Mouse (Mus musculus) left cerebral cortex, adult 9 months (tissue): ENCODE results near the gene Fzd9.
"Not testable (repeated sequence)": the region's sequence is repeated elsewhere in the genome, so short reads cannot be mapped to it uniquely, and the experiment has no call there.

Experiments
- DNase-seq, 2 experiments: peaks; one replicate each; pipeline ENCODE4 v3.0.0; 2022; ENCODE audit warnings: low spot score in 2 of 2

Gene Fzd9

DNA sequence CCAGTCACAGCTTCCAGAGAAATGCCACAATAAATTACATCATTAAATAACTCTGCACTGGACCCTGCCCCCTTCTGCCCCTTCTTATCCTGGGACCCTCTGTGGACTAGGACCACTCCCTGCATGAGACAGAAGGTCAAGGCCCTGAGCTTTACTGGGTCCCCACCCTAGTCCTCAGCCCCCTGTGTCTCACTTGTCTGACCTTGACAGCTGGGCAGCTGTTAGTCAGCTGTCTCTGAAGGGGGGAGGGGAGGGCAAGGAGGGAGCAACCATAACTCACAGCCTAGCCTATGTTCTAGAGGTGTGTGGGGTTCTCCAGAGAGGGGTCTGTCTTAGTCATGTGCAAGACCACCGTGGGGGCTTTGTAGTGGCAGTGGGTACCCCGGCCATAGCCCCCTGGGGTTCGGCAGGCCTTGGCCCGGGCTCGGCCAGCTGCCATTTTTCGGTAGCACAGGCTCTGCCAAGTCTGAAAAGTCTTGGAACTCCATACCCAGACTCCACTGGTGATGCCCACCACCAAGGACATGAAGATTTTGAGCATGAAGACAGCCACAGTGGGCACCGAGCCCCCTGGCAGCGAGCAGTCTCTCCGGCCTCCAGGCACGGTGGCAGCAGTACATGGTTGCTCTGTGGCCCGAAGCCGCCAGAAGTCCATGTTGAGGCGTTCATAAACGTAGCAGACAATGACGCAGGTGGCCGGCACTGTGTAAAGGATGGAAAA is 1.9 kb downstream of the Fzd9 start:
- DNase-seq, result no peak

DNA sequence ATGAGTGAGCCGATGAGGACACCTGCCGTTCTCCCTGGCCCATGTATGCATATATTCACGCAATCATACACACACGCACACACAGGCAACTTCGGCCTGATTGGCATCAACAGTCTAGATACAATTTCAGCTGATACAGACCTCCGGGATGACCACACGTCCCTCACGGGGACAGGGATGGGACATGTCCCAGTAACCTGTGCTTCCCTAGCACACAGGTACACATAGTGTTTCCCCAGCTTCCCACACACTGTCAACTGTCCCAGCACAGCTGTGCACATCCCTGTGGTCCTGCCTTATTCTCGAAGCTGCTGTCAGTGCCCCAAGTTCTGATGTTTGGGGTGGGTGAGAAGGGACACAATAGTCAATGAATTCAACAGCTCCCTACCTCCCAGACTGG is 3.7 kb downstream of the Fzd9 start:
- DNase-seq, result no peak

DNA sequence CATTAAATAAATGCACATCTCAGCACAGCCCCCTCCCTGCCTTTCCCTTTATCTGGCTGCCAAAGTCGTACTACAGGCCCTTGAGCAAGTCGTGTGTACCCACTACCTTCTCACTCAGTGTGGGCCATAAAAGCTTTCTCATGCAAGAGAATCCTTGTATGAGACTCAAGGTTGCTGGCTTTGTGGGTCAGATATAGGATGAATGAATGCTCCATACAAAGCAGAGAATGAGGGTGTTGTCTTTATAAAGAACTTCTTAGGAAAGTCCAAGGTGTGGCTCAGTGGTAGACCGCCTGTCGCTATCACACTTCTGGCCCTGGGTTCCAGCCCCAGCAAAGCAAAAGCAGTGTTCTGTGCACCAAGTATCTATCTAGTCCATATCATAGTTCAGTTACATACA is 4.5 kb downstream of the Fzd9 start:
- DNase-seq, result no peak

DNA sequence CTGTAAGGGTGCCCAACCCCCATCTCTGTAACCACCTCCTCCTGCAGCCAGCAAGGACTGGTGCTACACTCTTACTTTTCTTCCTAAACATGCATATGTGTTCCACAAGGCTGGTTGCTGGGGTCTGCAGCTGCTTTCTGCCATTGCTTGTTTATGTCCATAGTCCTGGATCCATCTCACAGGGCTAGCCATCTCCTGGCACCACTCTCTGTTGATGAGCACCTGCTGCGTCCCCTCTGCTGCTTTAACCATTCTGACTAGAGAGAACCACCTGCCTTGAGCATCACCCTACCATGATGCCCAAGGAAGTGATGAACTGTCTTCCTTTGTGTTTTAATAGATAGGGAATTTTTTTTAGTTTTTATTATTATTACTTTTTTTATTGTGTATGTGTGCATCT is 7.9 kb downstream of the Fzd9 start:
- no peak for DNase-seq

DNA sequence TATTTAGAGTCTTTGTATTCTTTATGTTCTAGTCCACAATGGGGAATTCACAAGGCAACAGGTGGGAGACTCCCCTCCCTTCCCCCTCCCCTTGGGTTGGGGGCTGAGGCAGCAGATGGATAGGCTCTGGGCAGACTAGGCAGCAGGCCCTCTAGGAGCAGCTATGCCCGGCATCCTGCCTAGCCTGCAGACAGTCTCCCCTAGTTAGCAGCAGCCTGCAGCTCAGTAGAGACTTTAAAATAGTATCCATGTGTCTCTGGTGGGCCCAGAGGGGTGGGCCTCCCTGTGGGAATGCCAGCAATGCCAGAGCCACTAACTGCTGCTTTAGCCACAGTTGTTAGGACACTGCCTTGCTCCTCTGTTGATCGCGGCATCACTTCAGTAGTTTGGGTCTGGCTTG is 8.4 kb downstream of the Fzd9 start:
- no peak for DNase-seq

DNA sequence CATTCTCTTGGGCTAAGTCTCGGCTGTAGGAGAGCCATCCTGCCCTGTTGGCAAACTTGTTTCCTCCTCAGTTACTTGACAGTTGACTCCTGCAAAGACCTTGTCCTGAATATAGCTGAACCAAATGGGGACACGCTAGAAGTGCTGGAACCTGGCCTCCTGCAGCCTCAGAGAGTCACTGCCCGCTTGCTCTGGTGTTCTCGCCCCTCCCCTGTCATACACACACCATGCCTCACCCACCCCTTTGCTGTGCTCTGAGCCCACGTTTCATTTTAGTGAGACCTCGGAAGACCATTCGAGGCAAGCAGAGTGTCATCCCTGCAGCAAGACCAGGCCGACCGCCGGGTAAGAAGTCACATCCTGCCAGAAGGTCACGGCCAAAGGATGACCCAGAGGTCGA is 8.9 kb downstream of the Fzd9 start:
- no peak for DNase-seq

DNA sequence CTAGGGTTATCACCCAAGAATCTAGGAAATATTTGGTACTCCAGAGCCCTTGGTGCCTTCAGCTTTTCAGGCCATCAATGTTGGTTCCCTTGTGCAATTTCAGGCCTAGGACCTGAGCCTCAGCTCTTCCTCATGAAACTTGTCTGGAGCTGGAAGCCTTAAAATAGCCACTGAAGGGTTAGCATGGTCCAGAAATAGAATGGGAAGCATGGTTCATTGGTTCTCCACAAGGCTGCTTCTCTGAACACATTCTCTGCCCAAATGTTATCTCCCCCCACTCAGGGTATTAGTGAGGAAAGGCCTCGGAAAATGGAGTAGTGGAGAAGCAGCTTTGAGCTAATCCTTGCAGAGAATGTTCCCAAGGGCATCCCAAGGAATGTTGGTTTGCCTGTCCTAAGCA is 9.6 kb downstream of the Fzd9 start:
- DNase-seq, result no peak

DNA sequence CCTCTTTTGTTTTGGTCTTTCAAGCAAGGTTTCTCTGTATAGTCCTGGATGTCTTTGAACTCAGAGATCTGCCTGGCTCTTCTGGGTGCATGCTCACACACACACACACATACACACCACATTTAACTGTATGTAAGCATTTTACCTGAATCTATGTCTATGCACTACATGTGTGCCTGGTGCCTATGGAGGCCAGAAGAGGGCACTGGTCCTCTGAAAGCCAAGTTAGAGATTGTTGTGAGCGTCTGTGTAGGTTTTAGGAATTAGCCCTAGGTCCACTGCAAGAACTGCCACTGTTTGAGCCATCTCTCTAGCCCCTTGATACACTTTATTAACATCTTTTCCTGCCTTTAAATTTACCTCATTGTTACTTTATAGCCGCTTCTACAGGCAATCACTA is 12.2 kb downstream of the Fzd9 start:
- DNase-seq, result no peak

DNA sequence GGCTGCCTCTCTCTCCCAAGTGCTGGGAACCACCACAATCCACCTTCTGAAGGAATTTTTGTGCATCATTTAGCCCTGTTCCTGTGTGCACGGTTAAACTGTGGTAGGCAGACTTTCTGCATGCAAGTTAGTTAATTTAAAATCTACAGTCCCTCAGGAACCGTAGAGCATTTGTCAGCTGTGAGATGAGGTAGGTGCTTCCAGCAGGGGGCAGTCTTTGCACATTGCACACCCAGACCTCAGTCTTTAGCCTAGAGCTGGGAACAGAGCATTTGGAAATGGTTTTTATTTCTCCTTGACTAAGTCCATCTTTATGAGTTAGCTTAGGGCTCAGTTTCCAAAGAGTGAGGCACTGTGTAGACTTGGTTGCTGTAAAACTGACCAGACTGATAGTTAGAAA is 14.5 kb downstream of the Fzd9 start:
- DNase-seq, result peak in 1 of 2 experiments; percentile 69

DNA sequence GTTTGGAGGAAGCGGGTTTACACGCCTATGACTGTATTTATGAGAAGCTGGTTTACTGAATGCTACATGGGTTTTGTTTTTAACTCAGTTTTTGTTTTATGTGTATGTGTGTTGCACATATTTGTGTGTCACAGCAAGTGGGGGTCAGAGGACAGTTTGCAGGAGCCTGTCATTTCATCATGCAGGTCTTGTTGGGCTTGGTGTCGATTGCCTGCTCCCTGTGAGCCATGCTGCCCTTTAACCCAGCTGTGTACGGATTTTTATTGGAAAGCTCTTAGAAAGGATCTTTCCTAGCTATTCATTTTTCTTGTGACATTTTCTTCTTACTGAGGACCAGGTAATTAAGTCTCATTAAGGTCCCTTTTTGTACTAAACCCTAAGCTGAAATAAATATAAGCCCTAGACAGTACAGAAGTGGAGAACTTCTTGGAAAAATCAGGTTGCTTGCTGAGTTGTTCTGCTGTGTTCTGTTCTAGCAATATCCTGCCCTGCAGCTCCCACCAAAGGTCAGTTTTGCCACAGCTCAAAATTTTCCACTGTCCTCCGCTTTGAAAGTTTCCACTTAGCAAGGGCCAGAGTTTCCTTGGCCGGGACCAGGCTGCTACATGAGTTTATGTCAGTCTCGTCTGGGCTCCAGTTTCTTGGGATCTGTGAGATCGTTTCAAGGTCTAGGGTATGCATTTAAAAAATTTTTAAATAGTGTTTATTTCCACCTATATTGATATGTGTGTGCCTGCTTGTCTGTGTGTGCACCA is 17.7 kb downstream of the Fzd9 start:
- no peak for DNase-seq

DNA sequence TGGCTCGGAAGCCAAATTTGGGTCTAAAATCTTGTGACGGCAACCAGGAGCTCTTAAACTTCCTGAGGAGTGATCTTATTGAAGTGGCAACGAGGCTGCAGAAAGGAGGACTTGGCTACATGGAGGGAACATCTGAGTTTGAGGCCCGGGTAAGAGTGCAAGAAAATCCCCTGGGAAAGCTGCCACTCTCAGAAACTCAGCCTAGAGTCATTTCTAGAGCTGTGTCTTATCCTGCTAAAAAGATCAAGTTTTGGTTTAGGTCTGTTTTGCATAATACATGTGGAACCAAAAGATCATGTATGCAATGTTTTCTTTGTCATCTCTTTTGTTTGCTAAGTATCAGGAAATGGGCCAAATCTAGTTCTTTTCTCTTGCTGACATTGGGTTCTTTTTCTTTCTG is 20.8 kb downstream of the Fzd9 start:
- no peak for DNase-seq

DNA sequence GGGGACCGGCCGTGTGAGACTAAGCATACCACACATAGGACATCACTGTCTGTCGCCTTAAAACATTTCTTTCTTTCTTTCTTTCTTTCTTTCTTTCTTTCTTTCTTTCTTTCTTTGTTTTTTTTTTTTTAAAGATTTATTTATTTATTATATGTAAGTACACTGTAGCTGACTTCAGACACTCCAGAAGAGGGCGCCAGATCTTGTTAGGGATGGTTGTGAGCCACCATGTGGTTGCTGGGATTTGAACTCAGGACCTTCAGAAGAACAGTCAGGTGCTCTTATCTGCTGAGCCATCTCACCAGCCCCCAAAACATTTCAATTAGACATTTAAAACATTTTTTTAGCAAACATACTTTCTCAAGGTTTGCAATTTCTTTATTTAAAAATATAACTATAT is 25.2 kb downstream of the Fzd9 start:
- not testable (repeated sequence) for DNase-seq

DNA sequence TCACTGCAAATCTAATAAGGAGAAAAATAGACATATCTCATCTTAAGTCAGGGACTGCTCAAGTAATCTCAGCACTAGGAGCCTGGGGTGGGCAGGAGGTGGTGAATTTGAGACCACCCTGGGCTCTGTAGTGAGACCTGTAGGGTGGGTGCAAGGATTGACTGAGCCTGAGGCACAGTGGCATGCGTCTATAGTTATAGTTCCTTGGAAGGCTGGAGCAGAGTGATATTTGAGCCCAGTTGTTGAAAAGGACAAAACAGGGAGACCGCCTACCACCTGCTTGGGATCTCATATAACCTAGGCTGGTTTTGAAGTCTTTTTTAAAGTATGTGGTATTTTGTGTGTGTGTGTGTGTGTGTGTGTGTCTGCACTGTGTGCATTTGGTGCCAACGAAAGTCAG is 26.9 kb downstream of the Fzd9 start:
- no peak for DNase-seq

DNA sequence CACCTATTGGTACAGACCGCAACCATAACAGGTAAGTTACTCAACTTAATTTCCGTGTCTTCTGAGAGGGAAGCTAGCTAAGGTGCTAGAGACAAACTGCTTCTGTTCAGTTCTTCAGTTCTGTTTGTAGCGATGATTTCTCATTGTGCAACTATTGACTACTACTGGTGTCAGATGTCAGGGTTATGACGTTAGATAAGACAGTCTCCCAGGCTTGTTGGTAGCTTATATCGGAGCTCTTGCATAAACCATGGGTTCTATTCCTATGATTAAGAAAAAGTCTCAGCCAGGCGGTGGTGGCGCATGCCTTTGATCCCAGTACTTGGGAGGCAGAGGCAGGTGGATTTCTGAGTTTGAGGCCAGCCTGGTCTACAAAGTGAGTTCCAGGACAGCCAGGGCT is 29.0 kb downstream of the Fzd9 start:
- DNase-seq, result no peak

DNA sequence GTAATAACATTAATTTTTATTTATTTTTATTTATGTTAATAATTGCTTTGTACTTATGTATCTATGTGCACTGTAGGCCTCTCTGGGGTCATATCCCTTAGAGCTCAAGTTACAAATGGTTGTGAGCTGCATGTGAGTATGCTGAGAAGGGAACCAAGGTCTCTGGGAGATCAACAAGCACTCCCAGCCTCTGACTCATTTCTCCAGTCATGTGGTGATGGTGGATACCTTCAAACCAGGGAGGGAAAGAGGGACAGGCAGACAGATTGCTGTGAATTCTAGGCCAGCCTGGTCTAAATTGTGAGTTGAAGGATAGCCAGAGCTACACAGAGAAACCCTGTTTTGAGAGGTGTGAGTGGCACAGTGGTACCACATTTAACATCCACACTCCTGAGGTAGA is 30.1 kb downstream of the Fzd9 start:
- DNase-seq, result no peak

DNA sequence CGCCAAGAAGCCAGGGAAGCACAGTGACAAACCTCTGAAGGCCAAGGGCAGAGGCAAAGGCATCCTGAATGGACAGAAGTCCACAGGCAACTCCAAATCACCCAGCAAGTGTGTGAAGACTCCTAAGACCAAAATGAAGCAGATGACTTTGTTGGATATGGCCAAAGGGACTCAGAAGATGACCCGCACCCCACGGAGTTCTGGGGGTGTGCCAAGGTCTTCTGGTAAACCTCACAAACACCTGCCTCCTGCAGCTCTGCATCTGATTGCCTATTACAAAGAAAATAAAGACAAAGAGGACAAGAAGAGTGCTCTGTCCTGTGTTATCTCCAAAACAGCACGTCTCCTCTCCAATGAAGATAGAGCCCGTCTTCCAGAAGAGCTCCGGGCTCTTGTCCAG is 34.2 kb downstream of the Fzd9 start:
- DNase-seq, result no peak

DNA sequence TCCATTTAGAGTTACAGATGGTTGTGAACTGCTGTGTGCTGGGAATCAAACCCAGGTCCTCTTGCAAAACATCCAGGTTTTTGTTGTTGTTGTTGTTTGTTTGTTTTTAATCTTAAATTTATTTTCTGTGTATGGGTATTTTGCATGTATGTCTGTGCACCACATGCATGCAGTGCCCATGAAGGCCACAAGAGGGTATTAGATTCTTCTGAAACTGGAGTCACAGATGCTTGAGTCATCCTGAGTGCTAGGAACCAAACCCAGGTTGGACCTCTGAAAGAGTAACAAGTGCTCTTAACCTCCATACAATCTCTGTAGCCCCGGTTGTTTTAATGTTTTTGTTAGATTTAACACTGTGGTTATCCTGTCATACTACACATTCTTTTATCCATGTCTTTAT is 42.8 kb downstream of the Fzd9 start:
- no peak for DNase-seq

DNA sequence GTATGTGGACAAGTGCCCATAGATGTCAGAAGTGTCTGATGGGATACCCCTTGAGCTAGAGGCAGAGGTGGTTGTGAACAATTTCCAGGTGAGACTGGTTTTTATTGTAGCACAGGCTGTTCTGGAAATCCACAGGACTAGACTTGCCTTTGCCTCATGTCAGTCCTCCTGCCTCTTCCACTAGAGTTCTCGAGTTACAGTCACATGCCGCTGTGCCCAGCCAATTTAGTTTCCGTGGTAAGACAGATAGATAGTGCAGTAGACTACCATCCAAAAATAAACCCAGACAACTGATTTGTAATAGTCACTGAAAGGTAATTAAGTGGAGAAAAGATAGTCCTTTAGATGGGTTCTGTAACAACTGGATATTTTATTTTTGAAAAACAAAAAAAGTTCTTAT is 48.3 kb downstream of the Fzd9 start:
- no peak for DNase-seq
